In the genomic region with DNA sequence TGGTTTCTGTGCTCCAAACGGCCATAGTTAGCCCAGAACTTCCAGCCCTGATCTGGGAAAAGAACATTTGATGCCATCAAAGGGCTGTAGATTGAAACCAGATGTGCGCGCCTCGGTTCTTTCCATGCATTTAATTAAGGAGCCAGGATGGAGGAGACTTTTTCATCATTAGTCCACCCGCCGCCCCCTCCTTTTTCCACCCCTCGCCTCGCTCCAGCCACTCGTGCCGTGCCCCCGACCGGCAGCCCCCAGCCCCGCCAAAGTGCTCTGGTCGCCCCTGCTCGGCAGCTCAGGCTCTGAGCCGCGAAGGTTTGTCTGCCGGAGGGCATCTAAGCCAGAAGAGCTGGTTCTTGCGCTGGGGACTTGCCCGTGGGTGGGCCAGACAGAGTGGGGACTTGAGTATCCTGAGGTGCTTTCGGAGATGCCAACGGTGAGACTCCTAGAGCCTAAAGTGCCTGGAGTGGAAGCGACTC, we compare ENCODE assay signal across 8 mouse cellular contexts. TPM values are rescaled to one million over a fixed set of nuclear protein-coding genes. Genes with fewer than 3 reads are reported as not detected.
A peak's percentile ranks its signal among the peaks of the same experiment; 100 is the strongest.
DNase-seq lines count a peak whose midpoint lies in the region; ATAC-seq lines count a peak whose summit lies in the region.

No protein-coding gene starts in this region.

- H3K9ac ChIP-seq in heart, embryonic 13.5 days = peak overlapping the region; percentile 86
- H3K9ac ChIP-seq in hindbrain, embryonic 13.5 days = peak overlapping the region; percentile 39; the same call in 1 of the 2 replicates
- H3K9ac ChIP-seq in midbrain, embryonic 13.5 days (replicated peaks) = no peak overlapping the region; the same call in 1 of the 2 replicates

- peak overlapping the region; percentile 97 for H3K4me2 ChIP-seq in heart, embryonic 13.5 days
- peak overlapping the region; percentile 59 for H3K4me2 ChIP-seq in hindbrain, embryonic 13.5 days
- H3K4me2 ChIP-seq in midbrain, embryonic 13.5 days (replicated peaks) = peak overlapping the region; percentile 82

- H3K36me3 ChIP-seq in heart, embryonic 13.5 days = no peaks in the 10 kb centered on the region
- H3K36me3 ChIP-seq in hindbrain, embryonic 13.5 days = no peaks in the 10 kb centered on the region
- no peaks in the 10 kb centered on the region for H3K36me3 ChIP-seq in midbrain, embryonic 13.5 days

- H3K4me1 ChIP-seq in heart, embryonic 13.5 days = peaks cover 28% of the 10 kb centered on the region
- peaks cover 38% of the 10 kb centered on the region for H3K4me1 ChIP-seq in hindbrain, embryonic 13.5 days (replicated peaks)
- H3K4me1 ChIP-seq in midbrain, embryonic 13.5 days (replicated peaks) = peaks cover 36% of the 10 kb centered on the region

- WGBS in heart, embryonic 13.5 days = 2% methylated on average over 23 of the region's 23 CpGs
- under 1% methylated on average over 23 of the region's 23 CpGs for WGBS in hindbrain, embryonic 13.5 days
- WGBS in midbrain, embryonic 13.5 days = under 1% methylated on average over 23 of the region's 23 CpGs

- no peaks in the 10 kb centered on the region for H3K9me3 ChIP-seq in heart, embryonic 13.5 days
- no peaks in the 10 kb centered on the region for H3K9me3 ChIP-seq in hindbrain, embryonic 13.5 days
- H3K9me3 ChIP-seq in midbrain, embryonic 13.5 days = no peaks in the 10 kb centered on the region

- DNase-seq in heart, adult 11 months = no peak
- DNase-seq in embryo, embryonic 10 days (ENCODE audit: low spot score) = peak; percentile 78
- DNase-seq in adrenal gland, postnatal 14 days = no peak
- no peak for DNase-seq in right cerebral cortex, postnatal 4 days
- no peak for DNase-seq in gastrocnemius, adult 18-20 months (ENCODE audit: low spot score)

- peak overlapping the region; percentile 73 for H3K4me3 ChIP-seq in heart, embryonic 13.5 days
- peak overlapping the region; percentile 42 for H3K4me3 ChIP-seq in hindbrain, embryonic 13.5 days
- peak overlapping the region; percentile 48 for H3K4me3 ChIP-seq in midbrain, embryonic 13.5 days (replicated peaks)

- peaks cover 63% of the 10 kb centered on the region for H3K27me3 ChIP-seq in heart, embryonic 13.5 days (replicated peaks)
- peaks cover 88% of the 10 kb centered on the region for H3K27me3 ChIP-seq in hindbrain, embryonic 13.5 days
- H3K27me3 ChIP-seq in midbrain, embryonic 13.5 days = peaks cover 75% of the 10 kb centered on the region

- no peak for ATAC-seq in heart, embryonic 13.5 days (ENCODE audit: extremely low read depth, insufficient number of reproducible peaks, low FRiP score, low TSS enrichment)
- ATAC-seq in hindbrain, embryonic 13.5 days (ENCODE audit: low FRiP score) = no peak
- ATAC-seq in midbrain, embryonic 13.5 days = 0 out of 2 replicates have a peak, but pooled peaks have one; percentile 17

- 0 out of 2 replicates have a peak overlapping the region, but pooled peaks have one; percentile 58 for H3K27ac ChIP-seq in heart, embryonic 13.5 days (replicated peaks)
- H3K27ac ChIP-seq in hindbrain, embryonic 13.5 days = no peak overlapping the region
- H3K27ac ChIP-seq in midbrain, embryonic 13.5 days = no peak overlapping the region

RNA-seq across cellular contexts. Expression of a gene that starts 1.4 kb away (rescaled TPM):
- polyA plus RNA-seq in heart, embryonic 13.5 days (2015; fragmentation: Nextera tagmentation; extraction: Ambion mirVana) = 6.4 and 8.2 TPM in 2 replicates
- 6.4 and 10.6 TPM in 2 replicates for polyA plus RNA-seq in hindbrain, embryonic 13.5 days (2015; fragmentation: Nextera tagmentation; extraction: Ambion mirVana)
- 3.6 and 3.7 TPM in 2 replicates for polyA plus RNA-seq in midbrain, embryonic 13.5 days (2015; fragmentation: Nextera tagmentation; extraction: Ambion mirVana)
- total RNA-seq in adrenal gland, postnatal 14 days (2021) = 9.8 and 11.2 TPM in 2 replicates
- total RNA-seq in gastrocnemius, adult 18-20 months (2021) = 10 to 100 TPM; 43.6 to 51.3 TPM
